Mouse (Mus musculus) ovary, adult 18-20 months (tissue): ENCODE results near the gene Wfdc2.

Source experiments
- DNase-seq: peaks from one replicate; pipeline ENCODE4 v3.0.0; 2022; ENCODE audit warnings: low spot score, mixed read lengths

The Wfdc2 gene

GRCm38 (mm10) chr2:164562391-164563188 lies at the start of gene Wfdc2:
Gene Wfdc2 (plus strand): TSS chr2:164562413.
- DNase-seq, result no peak

- DNase-seq, result peak; percentile 33
Observed at GRCm38 (mm10) chr2:164513389-164513788, 48.8 kb upstream of the Wfdc2 start.

- no peak for DNase-seq
Observed at GRCm38 (mm10) chr2:164514916-164515315, 47.3 kb upstream of the Wfdc2 start.

- DNase-seq, result no peak
Observed at GRCm38 (mm10) chr2:164515897-164516296, 46.3 kb upstream of the Wfdc2 start.

GRCm38 (mm10) chr2:164516592-164516991 lies 45.6 kb upstream of the Wfdc2 start:
- DNase-seq, result no peak

- DNase-seq, result no peak
Observed at GRCm38 (mm10) chr2:164517485-164518221, 44.6 kb upstream of the Wfdc2 start.

GRCm38 (mm10) chr2:164518266-164519170 lies 43.7 kb upstream of the Wfdc2 start:
- no peak for DNase-seq

GRCm38 (mm10) chr2:164519171-164519526 lies 43.1 kb upstream of the Wfdc2 start:
- no peak for DNase-seq

GRCm38 (mm10) chr2:164520782-164521181 lies 41.4 kb upstream of the Wfdc2 start:
- DNase-seq, result no peak

- no peak for DNase-seq
Observed at GRCm38 (mm10) chr2:164521841-164522240, 40.4 kb upstream of the Wfdc2 start.

- no peak for DNase-seq
Observed at GRCm38 (mm10) chr2:164522280-164522679, 39.9 kb upstream of the Wfdc2 start.

- DNase-seq, result no peak
Observed at GRCm38 (mm10) chr2:164523301-164523773, 38.9 kb upstream of the Wfdc2 start.

GRCm38 (mm10) chr2:164528557-164528956 lies 33.7 kb upstream of the Wfdc2 start:
- no peak for DNase-seq

- no peak for DNase-seq
Observed at GRCm38 (mm10) chr2:164531169-164531568, 31.0 kb upstream of the Wfdc2 start.

GRCm38 (mm10) chr2:164534315-164534714 lies 27.9 kb upstream of the Wfdc2 start:
- no peak for DNase-seq

GRCm38 (mm10) chr2:164537003-164537402 lies 25.2 kb upstream of the Wfdc2 start:
- DNase-seq, result no peak

- DNase-seq, result no peak
Observed at GRCm38 (mm10) chr2:164540652-164541427, 21.4 kb upstream of the Wfdc2 start.

- DNase-seq, result no peak
Observed at GRCm38 (mm10) chr2:164542132-164542531, 20.1 kb upstream of the Wfdc2 start.

- no peak for DNase-seq
Observed at GRCm38 (mm10) chr2:164542598-164542997, 19.6 kb upstream of the Wfdc2 start.

GRCm38 (mm10) chr2:164543745-164544144 lies 18.5 kb upstream of the Wfdc2 start:
- no peak for DNase-seq

GRCm38 (mm10) chr2:164544454-164545097 lies 17.6 kb upstream of the Wfdc2 start:
- DNase-seq, result no peak
